Mouse (Mus musculus) embryonic stem cell, embryonic (primary cell): Measurements from ENCODE around the gene Megf9.

Experiments
- CTCF ChIA-PET, 4 experiments: fragments of 300-600 bp in 2 of 4; fragments of 350-600 bp in 2 of 4; sonication (Branson Sonifier 250); formaldehyde crosslinking; loops; one replicate each; lab custom pipeline; 2022; ENCODE audit warnings: inconsistent platforms in 2 of 4; lab: Charles Lee
- POLR2A ChIA-PET, 4 experiments: fragments of 300-600 bp in 2 of 4; fragments of 350-600 bp in 2 of 4; sonication (Branson Sonifier 250); formaldehyde crosslinking; loops; one replicate each; lab custom pipeline; 2022; ENCODE audit warnings: antibody characterized with exemption in 4 of 4, inconsistent platforms in 1 of 4; lab: Charles Lee

Gene Megf9

DNA sequence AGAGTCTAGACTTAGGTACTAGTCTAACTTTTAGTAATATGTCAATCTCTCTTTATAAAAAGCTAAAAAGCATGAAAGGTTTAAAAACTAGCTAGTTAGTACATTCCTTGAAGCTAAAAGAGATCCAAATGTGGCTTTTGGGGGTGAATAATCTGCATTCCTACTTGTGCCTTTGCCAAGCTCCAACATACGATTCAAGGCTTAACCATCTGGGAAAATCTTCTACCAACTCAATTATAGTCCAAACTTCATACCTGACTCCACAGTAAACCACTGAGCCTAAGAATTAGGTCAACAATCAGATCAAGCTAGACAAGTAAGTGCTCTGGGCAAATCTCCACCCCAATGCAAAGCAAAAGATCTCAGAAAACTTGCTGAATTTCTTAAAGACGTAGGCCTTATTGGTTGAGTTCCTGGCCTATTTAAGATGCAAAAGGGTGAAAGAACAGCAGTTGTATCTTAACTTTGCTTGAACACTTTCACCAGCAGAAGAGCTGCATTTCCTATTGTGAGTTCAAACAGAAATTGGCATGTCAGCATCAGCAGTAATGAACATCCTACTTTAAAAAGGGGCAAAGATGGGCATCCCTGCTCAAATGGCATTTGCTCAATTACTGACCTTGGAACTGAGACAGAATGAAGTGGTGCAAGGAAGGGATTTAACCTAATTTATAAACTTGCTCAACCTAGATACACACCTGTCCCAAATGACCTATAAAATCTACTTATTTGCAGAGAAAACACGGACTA lies 1.6 kb downstream of the Megf9 start:
- POLR2A ChIA-PET = interaction anchor here in 1 of 4 experiments (0.7 kb wide), 1 partner anchor 11 kb away, joined by 3 read pairs; no protein-coding TSS in a partner anchor
- CTCF ChIA-PET = no interaction called here

DNA sequence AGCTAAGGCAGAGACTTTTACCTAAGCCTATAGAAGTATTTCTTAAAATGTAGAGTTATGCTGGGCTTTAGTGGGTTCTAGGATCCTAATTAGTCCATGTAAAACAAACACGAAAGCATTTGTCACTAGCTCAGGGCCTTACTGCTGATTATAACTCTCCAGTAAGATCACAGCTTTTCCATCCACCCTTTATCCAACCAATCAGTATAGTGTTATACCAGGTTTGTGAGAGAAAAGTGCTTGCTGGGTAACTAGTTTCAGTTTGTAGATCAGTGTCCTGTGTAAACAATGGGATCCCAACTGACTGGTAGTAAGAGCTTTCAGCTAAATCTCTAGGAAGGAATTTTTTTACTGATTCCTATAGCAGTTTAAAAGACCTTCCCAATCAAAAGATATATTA lies 3.8 kb downstream of the Megf9 start:
- POLR2A ChIA-PET = interaction anchor here in 2 of 4 experiments (0.6 to 1.8 kb wide), 2 partner anchors 14 to 125 kb away, joined by 3 to 4 read pairs; no protein-coding TSS in a partner anchor
- CTCF ChIA-PET = no interaction called here

DNA sequence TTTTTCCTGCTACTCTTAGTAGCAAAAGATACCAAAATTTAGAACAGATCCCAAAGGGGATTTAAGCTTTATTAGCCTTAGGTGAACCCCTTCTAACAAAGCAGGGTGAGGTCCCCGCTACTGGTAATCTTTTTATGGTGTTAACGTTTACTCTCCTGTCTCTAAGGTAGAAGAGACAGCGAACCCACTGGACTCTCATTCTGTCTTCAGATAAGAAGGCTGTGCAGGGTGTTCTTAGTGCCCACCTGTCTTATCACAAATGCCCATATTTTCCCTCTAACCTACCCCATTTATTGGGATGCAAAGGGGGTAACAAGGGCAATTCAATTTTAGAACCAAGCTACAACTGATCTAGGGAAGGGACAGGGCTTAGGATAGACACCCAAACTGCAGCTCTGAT lies 6.2 kb downstream of the Megf9 start:
- ChIA-PET POLR2A (no interaction called here), CTCF (no interaction called here)

DNA sequence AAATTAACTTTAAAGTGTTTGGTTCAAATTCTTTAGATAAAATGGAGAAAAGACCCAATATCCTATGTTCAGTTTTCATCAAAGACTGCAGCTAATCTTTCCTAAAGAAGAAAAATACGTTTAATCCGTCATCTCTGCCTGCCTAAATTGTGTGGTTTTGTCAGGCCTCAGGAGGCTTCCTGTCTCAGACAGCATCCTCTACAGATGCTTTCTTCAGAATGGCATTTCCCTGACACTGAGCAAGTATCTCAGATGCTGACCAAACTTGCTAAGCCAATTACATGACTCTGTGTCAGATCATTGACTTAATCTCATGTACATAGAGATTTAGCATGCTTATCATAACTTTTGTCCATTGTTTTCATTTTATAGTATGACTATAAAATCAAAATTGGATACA lies 11.4 kb downstream of the Megf9 start:
- ChIA-PET POLR2A (no interaction called here), CTCF (no interaction called here)

DNA sequence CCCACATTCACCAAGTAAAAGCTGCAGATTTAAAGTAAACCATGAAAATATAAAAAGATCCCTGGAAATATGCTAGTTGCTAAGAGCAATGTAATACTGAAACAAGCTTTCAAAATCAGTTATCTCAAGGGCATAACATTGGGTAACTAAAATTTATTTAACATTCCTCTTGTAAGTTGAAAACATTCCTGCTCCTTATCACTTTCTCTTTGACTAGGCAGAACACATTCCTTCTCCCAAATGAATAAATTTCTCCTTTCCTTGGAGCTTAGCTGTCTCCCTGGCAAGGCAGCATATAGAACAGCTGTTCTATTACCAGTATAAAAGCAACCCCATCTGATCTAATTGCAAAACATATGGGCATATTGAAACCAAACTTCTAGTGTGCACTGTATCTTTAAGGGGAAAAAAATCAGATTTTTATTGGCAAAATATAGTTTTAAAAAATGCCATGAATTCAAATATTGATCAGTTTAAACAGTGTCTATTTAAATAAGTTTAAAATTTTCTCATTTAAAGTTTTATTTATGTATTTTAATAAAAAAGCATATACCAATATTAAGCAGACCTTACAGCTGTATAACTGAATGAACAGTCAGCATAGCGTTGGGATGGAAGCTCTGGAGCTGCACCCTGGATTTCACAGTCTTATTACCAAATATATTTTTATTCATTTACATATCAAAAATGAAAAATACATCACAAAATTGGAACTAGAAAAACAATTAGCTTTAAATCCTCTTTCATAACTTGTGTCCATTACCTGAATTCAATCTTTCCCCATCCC lies 13.1 kb downstream of the Megf9 start:
- ChIA-PET CTCF (no interaction called here), POLR2A (interaction anchor here in 1 of 4 experiments (1.3 kb wide), 1 partner anchor 12 kb away, joined by 3 read pairs; no protein-coding TSS in a partner anchor)

DNA sequence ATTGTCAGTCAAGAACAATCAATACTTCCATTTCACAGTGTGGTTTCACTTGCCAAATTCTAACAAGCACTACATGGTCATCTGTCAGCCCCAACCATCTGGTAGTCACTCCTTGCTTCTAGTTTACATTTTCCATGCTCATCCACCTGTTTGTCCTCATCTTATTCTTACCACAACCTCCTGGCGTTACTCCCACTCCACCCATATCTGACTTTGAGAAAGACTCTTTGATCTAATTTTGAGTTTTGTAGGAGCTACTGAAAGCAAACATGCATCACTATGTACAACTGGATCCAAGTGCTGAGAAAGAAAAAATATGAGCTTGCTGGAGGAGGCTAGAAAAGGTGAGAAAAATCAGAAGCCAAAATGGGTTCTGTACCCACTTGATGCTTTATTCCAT lies 17.1 kb downstream of the Megf9 start:
- ChIA-PET CTCF (no interaction called here), POLR2A (no interaction called here)

DNA sequence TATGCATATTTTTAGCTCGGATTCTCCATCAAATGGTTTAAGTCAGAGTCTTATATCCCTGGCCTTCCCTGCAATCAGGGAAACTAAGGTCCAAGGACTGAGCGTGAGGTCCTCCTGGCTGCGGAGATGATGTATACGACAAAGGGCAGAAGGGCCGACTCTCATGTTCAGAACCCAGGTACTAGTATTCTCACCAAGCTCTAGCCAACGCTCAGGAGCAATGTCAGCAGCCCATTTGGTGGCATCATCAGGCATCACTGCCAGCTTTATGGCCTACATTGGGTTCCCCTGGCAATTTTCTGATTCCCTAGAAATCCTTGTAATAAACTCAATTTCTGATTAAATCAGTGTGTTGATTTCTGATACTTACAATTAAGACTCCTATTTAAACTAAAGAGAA lies 18.5 kb downstream of the Megf9 start:
- ChIA-PET CTCF (interaction anchor here in 1 of 4 experiments (0.6 kb wide), 1 partner anchor 527 kb away, joined by 9 read pairs; no protein-coding TSS in a partner anchor), POLR2A (no interaction called here)

DNA sequence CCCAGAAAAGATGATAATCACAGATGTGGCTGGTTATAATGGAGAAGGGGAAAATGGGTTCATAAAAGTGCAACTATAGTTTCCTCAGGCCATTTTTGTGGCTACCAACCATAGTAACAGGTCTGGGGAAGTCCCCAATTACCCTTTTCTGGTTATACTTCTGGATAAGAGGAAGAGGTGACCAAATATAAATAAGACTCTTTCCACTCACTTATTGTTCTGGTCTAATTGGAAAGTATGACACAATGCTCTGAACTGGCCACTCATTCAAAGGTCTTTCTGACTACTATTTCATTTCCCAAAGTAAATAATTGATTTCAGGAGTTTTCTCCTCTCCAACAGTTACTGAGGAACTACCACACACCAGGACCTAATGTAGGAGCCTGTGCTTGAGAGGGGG lies 19.3 kb downstream of the Megf9 start:
- ChIA-PET POLR2A (no interaction called here), CTCF (no interaction called here)

DNA sequence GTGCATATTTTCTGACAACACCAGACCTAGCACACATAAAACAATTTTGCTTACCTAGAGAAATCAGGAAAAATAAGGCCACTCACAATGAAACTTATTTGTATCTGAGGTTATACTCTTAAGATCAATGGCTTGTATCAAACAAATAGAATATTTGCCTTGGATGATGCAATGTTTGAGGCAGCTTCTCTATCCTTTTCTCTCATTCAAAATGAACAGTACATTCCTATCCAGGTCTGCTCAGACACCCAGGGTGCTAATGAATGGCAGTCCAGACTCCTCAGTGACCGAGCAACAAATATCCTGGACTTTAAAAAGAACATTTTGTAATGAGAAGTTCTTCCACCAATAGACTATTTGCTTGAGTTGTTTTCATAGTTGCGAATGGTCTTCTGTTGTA lies 24.8 kb downstream of the Megf9 start:
- ChIA-PET CTCF (no interaction called here), POLR2A (no interaction called here)

DNA sequence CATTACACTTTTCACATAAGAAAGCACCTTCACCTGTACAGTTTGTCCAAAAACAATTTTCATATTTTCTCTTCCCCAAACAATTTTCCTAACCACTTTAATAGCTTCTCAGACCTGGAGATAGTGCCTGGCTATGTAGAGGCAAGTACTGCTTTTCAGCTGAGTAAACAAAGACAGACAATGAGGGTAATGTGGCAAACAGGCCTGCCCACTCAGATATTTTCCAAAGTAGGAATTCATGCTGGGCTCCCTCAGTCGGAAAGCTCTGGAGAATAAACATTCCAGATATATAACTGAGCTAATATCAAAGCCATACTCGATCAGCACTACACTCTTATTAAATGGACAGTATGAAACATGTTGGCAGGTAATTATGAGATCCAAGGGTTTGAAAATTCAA lies 25.2 kb downstream of the Megf9 start:
- POLR2A ChIA-PET = no interaction called here

DNA sequence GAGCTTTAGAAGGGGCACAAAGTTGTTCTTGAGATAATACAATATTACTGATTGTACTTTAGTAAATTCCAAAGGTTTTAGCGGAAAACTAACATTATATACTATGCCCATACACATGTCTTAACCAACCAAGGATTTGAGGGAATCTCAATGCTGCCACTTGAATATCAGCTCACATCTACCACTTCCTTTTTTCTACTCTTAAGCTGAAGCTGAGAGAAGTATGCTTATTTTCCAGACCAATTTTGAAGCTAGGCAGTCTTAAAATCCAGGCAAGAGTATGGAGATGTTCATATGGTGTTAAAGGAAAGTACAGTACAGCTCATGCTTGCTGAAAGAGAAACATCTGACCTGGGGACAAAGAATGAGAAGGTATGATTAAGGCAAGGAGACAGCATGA lies 26.6 kb downstream of the Megf9 start:
- ChIA-PET POLR2A (no interaction called here), CTCF (no interaction called here)

More for the DNA sequence above, 25.2 kb downstream of the Megf9 start:
- CTCF ChIA-PET = no interaction called here

DNA sequence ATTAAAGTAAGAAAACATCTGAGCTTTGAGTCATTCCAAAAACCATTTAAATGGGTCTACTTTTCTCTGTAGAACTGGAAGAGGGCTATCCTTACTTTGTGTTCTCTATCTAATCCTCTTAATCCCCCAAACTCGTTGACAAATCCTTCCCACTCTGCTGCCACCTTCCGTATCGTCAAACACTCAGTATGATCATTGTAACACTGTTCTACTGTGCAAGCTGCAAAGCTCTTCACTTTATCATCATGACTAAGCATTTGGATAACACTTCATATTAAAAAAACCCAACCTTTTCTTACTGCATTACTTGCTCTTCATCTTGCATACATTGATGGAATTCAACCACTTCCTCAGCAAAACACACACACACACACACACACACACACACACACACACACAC lies 28.8 kb downstream of the Megf9 start:
- CTCF ChIA-PET = no interaction called here
- POLR2A ChIA-PET = no interaction called here

DNA sequence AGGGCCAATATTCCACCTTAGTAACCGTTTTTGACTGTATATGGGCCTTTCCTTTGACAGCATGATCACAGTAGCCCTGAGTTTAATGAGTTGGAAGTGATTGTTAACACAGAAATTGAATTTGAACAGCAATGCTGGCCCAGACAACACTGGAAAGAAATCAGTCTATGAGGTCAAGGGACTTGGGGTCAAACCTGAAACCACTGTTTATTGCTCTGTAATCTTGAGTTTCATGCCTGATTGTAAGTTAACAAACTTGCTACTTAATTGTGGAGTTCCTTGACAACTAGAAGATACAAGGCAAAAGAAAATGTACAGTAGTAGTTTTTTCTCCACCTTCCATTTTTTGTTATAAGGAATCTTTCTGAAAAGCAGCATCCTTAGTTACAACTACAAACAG lies 31.0 kb downstream of the Megf9 start:
- ChIA-PET CTCF (no interaction called here), POLR2A (no interaction called here)

DNA sequence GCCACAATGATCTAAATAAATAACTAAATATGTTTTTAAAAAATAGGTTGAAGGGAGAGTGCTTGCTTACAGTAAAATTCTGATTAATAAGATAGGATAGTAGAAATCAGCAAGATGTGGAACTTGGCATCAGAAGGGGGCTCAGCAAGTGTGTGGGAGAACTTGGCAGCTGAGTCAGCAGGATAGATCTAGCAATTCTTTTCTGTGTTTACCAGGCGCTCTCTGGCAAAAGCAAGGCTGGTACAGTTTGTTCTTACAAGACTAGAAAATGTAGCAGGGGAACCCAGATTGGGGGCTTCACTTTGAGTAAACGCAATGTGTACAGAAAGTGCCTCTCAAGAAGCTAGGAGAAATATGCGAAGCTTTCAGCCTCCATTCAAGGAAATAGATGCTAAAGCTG lies 35.5 kb downstream of the Megf9 start:
- POLR2A ChIA-PET = interaction anchor here in 1 of 4 experiments (0.6 kb wide), 1 partner anchor 88 kb away, joined by 4 read pairs; no protein-coding TSS in a partner anchor

DNA sequence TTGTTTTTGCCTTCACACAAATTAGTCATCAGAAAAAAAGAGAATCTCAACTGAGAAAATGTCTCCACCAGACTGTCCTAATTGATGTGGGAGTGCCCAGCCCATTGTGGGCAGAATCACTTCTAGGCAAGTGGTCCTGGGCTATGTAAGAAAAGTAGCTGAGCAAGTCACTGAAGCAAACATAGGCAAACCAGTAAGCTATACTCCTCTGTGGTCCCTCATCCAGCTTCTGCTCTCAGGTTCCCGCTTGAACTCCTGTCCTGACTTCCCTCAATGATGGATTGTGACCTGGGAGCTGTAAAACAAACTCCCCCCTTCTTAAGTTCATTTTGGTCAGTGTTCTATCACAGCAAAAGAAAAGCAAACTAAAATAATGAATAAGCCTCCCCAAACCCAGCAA lies 37.8 kb downstream of the Megf9 start:
- ChIA-PET POLR2A (no interaction called here), CTCF (no interaction called here)

More for the DNA sequence above, 35.5 kb downstream of the Megf9 start:
- CTCF ChIA-PET = no interaction called here

DNA sequence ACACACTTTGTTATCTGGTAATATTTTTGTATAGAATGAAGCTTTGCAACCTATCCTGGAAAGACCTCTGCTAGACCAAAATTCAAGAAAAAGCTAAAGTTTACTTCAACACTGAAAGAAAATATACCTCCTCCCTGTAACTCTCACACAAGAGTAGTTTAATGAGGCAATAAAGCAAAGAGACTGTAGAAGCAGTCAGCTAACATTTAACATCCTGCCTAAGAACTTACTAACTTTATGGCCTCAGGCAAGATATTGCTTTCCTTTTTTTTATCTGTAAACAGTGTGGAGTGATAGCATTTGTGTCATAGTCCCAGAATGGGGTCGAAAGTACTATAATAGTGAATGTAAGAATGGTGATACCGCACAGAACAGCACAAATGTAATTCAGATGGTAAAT lies 45.0 kb downstream of the Megf9 start:
- CTCF ChIA-PET = interaction anchor here in 1 of 4 experiments (0.7 kb wide), 1 partner anchor 202 kb away, joined by 9 read pairs; no protein-coding TSS in a partner anchor
- POLR2A ChIA-PET = no interaction called here

DNA sequence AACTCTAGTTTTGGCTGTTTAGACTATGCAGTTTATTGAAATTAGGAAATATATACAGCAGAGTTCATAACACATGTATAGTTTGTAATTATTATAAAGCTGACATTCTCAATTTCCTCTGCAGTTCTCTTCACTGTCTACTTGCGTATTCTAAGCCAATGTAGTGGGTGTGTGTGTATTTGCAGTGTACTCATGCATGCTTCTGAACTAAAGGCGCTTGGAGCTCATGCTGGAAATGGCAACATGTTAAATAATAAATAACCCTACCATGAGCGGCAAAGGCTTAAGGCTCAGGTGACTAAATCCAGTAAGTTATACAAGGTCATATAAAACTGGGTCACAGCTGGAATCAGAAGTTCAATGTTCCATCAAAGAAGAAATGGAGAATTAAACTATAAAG lies 46.4 kb downstream of the Megf9 start:
- ChIA-PET POLR2A (no interaction called here), CTCF (no interaction called here)

DNA sequence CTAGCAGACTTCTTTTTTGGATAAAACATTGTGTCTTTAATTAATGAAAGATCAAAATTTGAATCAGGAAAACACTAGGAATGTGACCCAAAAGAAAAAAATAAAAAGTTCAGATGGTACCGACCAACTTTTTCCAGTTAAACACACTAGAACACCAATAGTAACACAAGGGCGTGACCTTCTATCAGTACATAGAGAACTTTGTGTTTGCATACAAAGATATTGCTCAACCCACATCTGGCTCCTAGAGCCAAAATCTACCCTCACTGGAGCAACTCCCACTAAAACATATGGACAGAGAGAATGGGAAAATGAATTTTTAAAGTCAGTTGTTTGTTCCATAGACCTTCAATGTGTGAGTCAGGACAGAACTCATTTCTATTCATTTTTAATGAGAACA lies 50.7 kb downstream of the Megf9 start:
- POLR2A ChIA-PET = interaction anchor here in 1 of 4 experiments (0.6 kb wide), 1 partner anchor 811 kb away, joined by 3 read pairs; no protein-coding TSS in a partner anchor
- CTCF ChIA-PET = no interaction called here

DNA sequence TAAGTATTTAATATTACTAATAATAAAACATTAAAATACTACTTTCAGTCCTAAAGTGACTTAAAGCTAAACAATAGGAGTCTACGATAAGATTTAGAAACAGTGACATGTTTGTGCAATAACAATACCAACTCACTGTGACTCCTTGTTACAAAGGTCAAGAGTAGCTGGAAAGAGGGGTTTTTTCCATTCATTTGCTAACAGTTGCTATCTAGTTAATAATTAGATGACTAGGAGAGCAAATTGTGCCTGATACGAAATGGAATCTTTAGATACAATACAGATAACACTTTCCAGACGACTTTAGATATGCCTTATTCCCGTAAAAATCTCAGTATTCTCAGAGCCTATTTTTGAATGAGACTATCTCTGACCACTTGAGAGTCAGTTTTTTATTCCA lies 52.9 kb downstream of the Megf9 start:
- ChIA-PET CTCF (no interaction called here), POLR2A (no interaction called here)

DNA sequence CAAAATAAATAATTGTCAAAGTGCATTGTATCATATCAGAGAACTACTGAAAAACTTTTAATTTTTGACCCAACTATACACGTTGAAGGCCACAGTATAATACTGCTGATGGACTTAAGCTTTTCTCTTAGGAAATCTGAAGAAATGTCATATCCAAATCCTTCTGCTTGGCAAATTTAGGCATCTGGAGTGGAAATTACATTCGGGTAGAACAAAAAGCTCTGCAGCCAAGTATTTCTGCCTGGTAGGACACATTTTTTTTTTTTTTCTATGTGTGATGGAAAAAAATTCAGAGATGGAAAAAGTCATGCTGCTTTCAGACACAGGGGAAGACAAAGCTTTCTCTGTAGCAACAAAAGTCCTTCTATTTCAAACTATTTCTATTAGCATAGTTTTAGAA lies 63.4 kb downstream of the Megf9 start:
- POLR2A ChIA-PET = no interaction called here
- CTCF ChIA-PET = no interaction called here
